Mouse (Mus musculus) left cerebral cortex, adult 9 months (tissue): ENCODE data around the gene Dcdc2a.

Experiments used
- DNase-seq, 2 experiments: peaks; one replicate each; pipeline ENCODE4 v3.0.0; 2022; ENCODE audit warnings: low spot score in 2 of 2

Dcdc2a gene

DNA sequence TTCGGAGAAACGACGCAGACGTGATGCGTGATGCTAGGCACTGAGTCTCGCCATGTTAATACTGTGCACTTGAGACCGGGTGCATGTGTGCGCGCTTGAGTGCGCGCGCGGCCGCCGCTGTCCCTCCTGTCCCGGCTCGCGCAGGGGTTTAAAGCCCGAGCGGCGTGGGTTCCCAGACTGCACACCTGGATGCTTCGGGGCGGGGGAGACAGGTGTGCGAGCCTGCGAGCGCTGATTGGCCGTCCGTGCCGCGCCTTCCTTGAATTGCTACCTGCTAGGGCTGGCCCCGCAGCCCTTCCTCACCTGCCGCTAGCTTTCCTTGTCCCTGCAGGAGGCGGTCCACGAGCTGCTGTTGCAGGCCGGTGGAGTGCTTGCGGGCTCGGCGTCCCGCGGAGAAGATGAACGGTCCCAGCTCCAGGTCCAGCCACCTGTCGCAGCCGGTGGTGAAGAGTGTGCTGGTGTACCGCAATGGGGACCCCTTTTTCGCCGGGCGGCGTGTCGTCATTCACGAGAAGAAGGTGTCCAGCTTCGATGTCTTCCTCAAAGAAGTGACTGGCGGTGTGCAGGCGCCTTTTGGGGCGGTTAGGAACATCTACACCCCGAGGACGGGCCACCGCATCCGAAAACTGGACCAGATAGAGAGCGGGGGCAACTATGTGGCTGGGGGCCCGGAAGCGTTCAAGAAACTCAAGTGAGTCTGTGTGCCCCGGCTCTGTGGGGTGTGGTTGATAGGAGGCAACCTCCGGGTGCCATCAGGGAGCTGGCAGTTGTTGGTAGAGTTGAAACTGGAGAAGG, at the start of gene Dcdc2a:
TSS of gene Dcdc2a (plus strand) at position 132 of the 795 bp plus-strand sequence.
- peak in 1 of 2 experiments; percentile 4 for DNase-seq

DNA sequence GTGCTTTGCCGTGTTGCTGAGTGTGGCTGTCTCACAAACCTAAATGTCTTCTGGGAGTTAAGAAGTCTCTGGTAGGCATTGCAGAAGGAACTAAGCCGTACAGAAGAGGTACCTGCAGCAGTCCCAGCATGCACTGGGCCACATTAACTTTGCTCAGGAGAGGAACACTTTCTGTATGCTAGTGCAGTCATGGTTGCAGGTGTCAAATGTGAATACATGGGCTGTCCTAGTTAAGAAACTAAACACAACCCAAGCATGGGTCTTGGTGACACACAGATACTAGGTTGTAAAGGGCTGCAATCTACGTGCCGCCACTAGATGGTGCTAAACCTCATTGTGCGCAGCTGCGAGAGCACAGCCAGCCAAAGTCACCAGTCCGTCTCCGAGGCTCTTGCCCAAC, 48.7 kb upstream of the Dcdc2a start:
- peak in 1 of 2 experiments; percentile 41 for DNase-seq

GRCm38 (mm10) chr13:25018316-25018715, 37.5 kb upstream of the Dcdc2a start:
- no peak for DNase-seq

GRCm38 (mm10) chr13:25019793-25020539, 35.8 kb upstream of the Dcdc2a start, which contains the start of gene Mrs2:
Gene Mrs2 (minus strand): TSS chr13:25020379.
- peak; percentile 49 to 85 for DNase-seq

DNA sequence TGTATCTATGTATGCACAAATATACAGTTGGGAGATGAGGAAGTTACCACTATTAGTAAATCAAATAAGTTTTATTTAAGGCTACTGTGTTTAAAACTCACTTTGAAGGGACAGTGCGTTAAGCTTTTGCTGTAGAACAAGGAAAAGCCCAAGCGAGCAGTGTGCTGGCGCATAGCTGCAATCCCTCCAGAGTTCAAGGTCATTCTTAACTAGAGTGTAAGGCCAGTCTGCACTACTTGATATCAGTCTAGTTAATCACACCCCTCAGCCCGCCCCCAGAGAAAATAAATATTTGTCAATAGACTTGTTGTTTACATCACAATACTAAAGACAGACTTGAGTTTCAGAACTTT, 35.3 kb upstream of the Dcdc2a start:
- DNase-seq: no peak

DNA sequence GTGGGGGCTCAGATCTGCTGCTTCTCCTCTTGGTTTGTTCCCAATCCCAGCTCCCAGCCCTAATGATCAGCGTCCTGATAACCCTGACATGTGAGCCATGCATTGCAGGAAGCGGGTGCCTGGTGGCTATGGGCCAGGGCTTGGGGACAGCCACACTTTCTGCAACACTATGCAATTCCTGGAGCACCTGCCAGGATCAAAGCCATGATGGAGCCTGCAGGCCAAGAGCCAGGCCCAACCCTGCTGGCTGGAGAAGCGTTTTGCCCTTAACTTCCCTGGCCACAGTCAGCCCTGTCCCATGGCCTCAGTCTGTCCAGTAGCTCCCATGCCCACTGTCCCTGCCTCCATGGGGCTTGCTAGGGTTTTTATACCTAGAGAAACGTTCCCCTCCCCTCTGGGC, 33.4 kb upstream of the Dcdc2a start:
- no peak for DNase-seq

GRCm38 (mm10) chr13:25023129-25023528, 32.7 kb upstream of the Dcdc2a start:
- DNase-seq: no peak

- DNase-seq: peak in 1 of 2 experiments; percentile 12
These were observed 31.1 kb upstream of the Dcdc2a start for GRCm38 (mm10) chr13:25024655-25025054.

DNA sequence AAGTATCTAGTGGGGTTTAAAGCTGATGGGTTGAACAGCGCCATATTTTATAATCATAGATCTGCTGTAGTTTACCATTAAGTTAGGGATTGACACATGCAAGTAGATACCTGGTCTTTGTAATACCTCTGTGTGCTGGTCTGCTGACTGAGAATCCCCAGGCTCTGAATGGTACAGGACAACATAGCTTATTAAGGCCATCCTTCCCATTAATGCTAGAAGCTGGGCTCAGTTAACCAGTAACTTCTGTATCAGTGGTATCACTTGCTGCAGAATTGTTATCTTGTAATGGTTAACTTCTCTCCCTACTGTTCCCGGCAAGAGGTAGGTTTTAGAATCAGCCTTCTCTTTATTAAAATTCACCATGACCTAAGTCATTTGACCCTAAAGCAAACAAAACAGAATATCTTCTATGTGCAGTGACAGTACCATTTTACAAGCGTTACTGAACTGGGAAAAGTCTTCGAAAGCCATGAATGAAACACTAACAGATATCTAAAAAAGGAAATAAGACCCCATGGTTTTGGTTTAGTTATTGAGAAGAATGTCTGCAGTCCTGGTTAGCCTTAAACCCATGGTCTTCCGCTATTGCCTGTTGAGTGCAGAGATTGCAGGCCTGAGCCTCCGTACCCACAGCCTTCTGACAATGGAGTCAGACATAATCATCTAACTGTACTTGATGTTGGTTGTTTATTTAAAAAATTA, 29.2 kb upstream of the Dcdc2a start:
- no peak for DNase-seq

GRCm38 (mm10) chr13:25027114-25027425, 28.7 kb upstream of the Dcdc2a start:
- no peak for DNase-seq

DNA sequence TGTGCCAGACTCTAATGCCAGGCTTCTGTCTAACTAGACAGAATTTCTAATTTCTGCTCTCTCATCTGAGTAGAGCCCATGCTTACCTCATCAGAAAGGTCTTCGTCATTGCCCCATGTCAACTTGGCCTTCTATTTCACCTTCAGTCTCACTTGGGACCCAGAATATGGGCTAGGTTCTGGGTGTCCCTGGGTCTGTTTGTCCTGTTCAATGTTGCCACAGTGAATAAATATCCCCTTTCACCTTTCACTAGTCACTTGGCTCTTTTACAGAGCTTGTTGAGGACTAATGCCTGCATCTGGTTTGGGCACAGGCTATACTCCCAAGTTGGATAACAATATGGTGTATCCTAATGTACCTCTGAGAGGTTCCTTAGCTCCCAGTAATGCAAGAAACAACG, 16.3 kb upstream of the Dcdc2a start:
- DNase-seq: no peak

GRCm38 (mm10) chr13:25052671-25053070, 3.1 kb upstream of the Dcdc2a start:
- DNase-seq: no peak

DNA sequence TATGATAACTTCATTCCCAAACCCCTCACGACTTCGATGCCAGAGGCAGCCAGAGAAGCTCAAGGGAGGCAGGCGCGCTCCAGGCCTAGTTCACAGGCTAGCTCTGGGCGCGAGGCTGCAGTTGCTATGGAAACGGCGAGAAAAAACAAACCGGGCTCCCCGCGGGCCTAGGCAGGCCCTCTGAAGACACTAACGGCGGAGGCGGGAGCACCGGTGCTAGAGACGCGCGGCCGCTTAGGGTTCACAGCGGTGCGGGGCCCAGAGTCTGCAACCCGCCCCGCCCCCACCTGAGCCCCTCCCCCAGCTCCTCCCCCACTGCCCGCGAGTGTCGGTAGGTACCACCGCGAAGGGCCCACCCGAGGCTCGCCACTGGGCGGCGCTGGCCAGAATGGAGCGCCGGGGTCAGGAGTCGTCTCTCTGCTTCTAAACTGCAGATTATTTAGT, 671 bp upstream of the Dcdc2a start:
- peak; percentile 38 to 79 for DNase-seq

DNA sequence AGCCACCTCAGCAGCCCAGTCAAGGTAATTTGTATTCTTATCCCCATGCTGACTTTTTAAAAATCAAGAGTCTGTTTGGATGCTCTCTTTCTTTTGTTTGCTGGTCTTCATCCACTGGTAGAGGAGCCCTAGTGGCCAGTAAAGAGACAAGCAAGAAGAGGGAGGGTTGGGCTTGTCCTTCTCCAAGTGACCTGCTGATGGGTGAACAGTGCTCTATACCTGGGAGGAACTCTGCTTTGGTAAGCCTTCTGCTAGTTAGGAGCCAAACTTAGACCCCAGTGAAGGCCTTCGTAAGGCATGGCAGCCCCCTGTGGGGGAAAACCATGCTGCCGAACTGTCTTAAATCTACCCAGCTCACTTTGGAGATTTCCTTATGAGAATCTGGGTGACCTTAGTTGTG, 10.9 kb downstream of the Dcdc2a start:
- DNase-seq: no peak

- no peak for DNase-seq
These were observed 11.4 kb downstream of the Dcdc2a start for GRCm38 (mm10) chr13:25067183-25067582.

- DNase-seq: no peak
These were observed 14.0 kb downstream of the Dcdc2a start for GRCm38 (mm10) chr13:25069765-25070164.

DNA sequence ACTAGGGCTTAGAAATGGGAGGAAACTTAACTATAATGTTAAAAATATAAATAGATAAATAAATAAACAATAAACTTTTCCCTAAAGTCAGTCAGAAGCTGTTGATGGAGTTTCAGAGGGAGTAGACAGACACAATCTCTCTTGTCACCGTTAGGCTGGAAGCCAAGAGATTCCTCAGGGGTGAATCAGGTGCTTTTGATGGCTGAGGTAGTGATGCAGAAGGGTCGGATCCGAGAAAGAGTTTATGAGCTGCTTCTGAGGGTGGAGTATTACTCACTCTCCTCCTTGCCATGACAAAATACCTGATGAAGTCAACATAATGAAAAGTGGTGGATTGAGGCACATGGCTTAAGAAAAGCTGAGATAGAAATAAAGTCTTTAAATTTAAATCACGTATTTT, 15.0 kb downstream of the Dcdc2a start:
- DNase-seq: no peak

DNA sequence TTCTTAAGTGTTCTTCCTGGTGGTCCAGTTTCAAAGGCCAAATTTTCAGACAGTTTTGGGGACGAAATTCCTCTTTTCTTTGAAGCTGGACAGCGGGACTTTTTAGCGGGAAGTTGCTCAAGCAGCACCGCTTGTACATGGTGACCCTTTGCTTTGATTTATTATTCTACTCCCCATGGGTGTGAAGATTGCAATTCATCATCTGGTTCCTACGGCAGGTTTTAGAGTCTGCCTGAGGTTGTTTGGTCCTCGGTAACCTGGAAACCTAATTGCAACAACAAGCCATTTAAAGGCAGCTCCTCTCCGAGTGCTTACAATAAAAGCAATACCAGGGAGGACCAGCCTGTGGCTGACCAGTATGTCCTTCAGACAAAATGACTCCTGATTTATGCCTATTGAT, 21.5 kb downstream of the Dcdc2a start:
- no peak for DNase-seq

DNA sequence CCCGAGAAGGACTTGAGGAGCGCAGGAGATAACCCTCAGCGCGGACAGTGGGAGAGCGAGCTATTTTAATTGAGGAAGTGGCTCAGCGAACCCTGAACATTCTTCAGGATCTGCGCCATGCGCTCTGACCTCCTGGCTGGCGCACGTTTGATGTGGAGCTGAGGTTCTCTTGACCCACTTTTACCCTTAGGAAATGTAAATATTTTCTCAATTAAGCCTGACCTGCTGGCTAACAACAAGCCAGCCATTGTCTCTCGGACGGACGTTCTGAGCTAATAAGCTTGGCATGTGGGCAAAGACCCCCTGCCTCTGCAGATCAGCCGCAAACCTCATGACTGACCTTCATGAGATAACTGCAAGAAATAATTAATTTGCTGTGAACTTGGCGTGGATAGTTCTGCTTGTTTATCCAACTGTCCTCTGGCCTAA, 27.4 kb downstream of the Dcdc2a start:
- DNase-seq: no peak

DNA sequence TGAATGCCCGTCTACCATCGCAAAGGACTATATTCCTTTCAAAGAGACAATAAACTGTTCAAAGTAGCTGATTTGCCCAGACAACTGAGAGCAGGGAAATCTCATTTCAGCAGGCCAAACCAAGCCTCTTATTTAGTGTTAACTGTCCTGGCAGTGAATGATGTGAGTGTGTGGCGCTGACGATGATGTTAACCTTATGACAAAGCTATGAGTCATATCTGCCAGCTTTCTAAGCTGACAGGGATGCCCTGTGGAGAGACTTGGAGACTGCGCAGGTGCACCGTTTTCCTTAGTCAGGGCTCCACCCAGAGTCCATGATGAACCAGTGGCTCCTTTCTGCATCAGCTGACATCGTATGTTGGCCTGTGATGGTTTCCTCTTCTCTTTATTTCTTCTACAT, 29.3 kb downstream of the Dcdc2a start:
- DNase-seq: no peak

DNA sequence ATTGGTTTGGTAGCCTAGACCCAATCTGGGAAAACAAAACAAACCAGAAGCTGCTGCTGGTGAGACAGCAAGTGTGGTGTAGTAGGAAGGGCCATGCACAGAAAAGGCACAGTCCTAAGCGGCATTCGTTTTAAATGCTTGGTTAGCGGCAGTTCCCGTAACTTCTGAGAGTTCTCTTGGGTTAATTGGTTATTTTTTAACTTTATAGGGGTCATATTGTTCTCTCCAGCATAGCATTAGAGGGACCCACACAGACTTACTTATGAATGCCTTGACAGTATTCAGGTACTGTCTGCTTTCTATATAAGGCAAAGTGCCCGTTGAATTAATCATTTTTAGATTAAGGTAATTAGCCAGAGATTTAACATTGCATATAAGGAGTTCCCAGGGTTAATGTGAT, 35.5 kb downstream of the Dcdc2a start:
- DNase-seq: no peak

DNA sequence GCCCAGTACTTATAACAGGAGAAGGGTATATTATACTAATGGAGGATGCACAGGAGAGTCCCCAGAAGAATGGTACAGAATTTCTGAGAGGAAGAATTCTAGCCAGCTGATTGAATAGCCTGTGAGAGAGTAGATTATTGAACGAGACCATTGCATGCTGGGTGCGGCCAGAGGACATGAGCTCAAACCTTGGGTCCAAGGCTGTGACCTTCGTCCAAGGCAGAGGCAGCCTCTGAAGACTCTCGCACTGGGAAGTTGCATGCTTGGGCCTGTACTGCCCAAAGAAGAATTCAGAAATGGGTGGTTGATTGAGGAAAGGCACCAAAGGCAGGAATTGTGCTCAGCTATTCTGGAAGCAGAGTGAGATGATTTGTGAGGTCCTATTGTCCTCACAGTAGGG, 38.0 kb downstream of the Dcdc2a start:
- no peak for DNase-seq

- no peak for DNase-seq
These were observed 38.6 kb downstream of the Dcdc2a start for GRCm38 (mm10) chr13:25094381-25094780.
